Mouse (Mus musculus) v-Abl transformed pro-B cells (cell line): ENCODE results near the gene Baiap2l2.

Experiments used
- in situ Hi-C, 2 experiments: fragments of 400-800 bp; cut with MboI; formaldehyde crosslinking; loops; one replicate each; pipeline ENCODE4 v1.15.1; 2025; ENCODE audit not compliant: unreplicated experiment in 2 of 2

The Baiap2l2 gene

GRCm38 (mm10) chr15:79229058-79229821 is 56.1 kb downstream of the Baiap2l2 start, which contains the start of the genes Pick1 and Gm49486:
TSS of gene Pick1 (plus strand) at chr15:79229173.
TSS of gene Gm49486 (plus strand) at chr15:79229391.
- in situ Hi-C loops, result loop anchor here (5.0 to 10.0 kb wide), 6 partner anchors 378 to 996 kb away; partner anchors contain the start of genes Cby1 (in 1 of the 2), Dmc1 (in 1 of the 2) and Fam227a (in 1 of the 2)

DNA sequence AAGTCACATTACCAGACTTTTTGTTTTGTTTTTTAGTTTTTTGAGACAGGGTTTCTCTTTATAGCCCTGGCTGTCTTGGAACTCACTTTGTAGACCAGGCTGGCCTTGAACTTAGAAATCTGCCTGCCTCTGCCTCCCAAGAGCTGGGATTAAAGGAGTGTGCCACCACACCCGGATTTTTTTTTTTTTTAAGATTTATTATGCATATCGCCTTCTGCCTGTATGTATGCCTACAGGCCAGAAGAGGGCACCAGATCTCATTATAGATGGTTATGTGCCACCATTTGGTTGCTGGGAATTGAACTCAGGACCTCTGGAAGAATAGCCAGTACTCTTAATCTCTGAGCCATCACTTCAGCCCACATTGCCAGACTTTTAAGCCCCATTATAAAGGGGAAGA is 59.6 kb downstream of the Baiap2l2 start:
- in situ Hi-C loops, result loop anchor here (5.0 to 10.0 kb wide), 6 partner anchors 382 to 999 kb away; partner anchors contain the start of genes Cby1 (in 1 of the 2), Dmc1 (in 1 of the 2) and Fam227a (in 1 of the 2)

- in situ Hi-C loops, result loop anchor here (5.0 to 10.0 kb wide), 6 partner anchors 383 to 1000 kb away; partner anchors contain the start of genes Cby1 (in 1 of the 2), Dmc1 (in 1 of the 2) and Fam227a (in 1 of the 2)
Measured at GRCm38 (mm10) chr15:79224685-79225084, 60.7 kb downstream of the Baiap2l2 start.

DNA sequence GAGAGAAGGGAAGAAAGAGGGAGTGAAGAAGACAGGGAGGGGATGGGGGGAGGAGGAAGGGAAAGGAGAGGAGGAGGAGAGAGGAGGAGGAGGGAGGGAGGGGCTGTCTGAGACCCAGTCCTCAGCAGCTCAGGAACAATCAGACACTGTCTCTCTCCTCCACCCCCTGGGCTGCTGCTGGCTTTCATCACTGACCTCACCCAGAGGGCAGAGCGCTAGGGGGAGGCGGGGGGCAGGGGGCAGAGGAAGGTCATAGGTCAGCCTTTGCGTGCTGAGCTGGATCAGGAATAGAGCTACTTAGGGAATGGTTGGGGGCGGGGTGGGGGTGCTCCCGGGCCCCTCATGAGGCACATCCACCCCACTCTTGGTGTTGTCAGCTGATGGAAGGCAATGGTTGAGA is 61.7 kb downstream of the Baiap2l2 start:
- in situ Hi-C loops, result loop anchor here (10.0 kb wide), 4 partner anchors 431 to 1001 kb away; partner anchors contain the start of genes Cby1 (in 1 of the 2) and Fam227a (in 1 of the 2)

DNA sequence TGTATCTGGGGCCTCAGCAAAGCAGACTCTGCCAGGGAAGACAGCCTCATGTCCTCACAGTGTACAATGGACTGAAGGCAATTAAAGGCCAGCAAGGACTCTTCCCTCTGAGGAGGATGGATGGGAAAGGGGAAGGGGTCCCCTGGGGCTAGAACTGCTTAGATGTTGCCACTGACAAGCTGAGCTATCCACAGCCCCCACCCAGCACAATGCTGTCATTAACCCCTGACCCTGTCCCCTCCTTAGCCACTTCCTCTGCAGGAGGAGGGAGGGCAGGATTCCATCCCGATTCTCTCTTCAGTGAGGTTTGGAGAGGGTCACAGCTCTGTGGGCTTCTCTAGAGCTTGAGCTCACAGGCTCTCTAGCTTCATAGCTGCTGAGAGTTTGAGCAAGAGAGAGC is 65.8 kb downstream of the Baiap2l2 start:
- in situ Hi-C loops, result no loop called here

GRCm38 (mm10) chr15:79216191-79216590 is 69.1 kb downstream of the Baiap2l2 start:
- in situ Hi-C loops, result no loop called here

DNA sequence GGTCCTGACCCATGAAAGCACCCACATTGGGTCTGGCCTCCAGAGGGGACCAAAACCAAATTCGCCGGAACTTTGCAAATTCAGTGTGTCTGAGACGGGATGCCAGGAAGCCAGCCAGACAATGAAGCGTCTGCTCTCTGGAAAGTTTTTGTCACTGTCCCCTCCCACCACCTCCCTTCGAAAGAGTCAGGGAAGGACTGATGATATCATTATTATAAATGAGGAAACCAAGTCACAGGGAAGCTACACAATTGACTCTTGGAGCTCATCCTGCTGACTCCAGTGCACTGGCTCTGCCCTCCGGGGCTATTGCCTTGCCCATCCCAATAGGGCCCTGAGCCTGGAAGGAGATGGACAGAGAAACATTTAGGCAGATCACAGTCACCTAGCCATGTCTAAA is 71.7 kb downstream of the Baiap2l2 start:
- in situ Hi-C loops, result no loop called here

- in situ Hi-C loops, result no loop called here
Measured at GRCm38 (mm10) chr15:79212750-79213446, 72.4 kb downstream of the Baiap2l2 start.

- in situ Hi-C loops, result no loop called here
Measured at GRCm38 (mm10) chr15:79210357-79210756, 75.0 kb downstream of the Baiap2l2 start.

GRCm38 (mm10) chr15:79208758-79209439 is 76.4 kb downstream of the Baiap2l2 start:
- in situ Hi-C loops, result no loop called here

DNA sequence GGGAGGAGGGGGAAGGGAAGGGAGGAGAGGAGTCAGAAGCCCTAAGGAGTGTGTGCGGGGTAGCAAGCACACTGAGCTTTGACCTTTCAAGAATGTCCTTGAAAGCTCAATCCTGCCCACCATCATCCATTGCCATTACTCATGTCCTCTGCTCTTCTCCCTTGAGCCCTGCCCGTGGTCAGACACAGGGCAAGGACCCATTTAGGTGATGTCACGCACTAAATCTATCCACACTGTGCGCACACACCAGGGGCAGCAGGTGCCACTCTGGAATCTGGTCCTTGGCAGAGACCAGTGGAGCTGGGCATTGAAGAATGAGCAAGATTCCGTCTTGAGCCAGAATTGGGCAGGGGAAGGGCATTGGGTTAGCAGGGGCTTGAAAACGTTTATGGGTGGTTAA is 77.1 kb downstream of the Baiap2l2 start:
- in situ Hi-C loops, result no loop called here
